Mouse (Mus musculus) hindbrain, embryonic 10.5 days (tissue): Measurements from ENCODE around the gene Prss12. TPM values are rescaled to one million over a fixed set of nuclear protein-coding genes. Genes with fewer than 3 reads are reported as not detected.
A peak's percentile ranks its signal among the peaks of the same experiment; 100 is the strongest.

ENCODE experiments used
- DNase-seq: peaks from one replicate; pipeline ENCODE4 v3.0.0-alpha.2; 2017; ENCODE audit warnings: low spot score
- H3K27ac ChIP-seq: fragments of 300-500 bp; sonication (generic); 2 replicates; pipeline ENCODE4 v1.5.1; 2016; ENCODE audit warnings: mild to moderate bottlenecking, moderate library complexity
- H3K27me3 ChIP-seq: fragments of 300-500 bp; sonication (generic); 2 replicates; pipeline ENCODE4 v1.6.1; 2016; ENCODE audit warnings: mild to moderate bottlenecking; ENCODE audit not compliant: poor library complexity, insufficient read depth, severe bottlenecking
- H3K36me3 ChIP-seq: fragments of 300-500 bp; sonication (generic); 2 replicates; pipeline ENCODE4 v1.6.1; 2016; ENCODE audit warnings: mild to moderate bottlenecking, moderate library complexity
- H3K4me1 ChIP-seq: fragments of 300-500 bp; sonication (generic); replicated peaks from 2 replicates; pipeline ENCODE4 v1.6.1; 2016; ENCODE audit warnings: mild to moderate bottlenecking
- H3K4me3 ChIP-seq: fragments of 300-500 bp; sonication (generic); 2 replicates; pipeline ENCODE4 v1.5.1; 2016; ENCODE audit warnings: mild to moderate bottlenecking, moderate library complexity
- H3K9me3 ChIP-seq: fragments of 300-500 bp; sonication (generic); 2 replicates; pipeline ENCODE4 v1.6.1; 2016; ENCODE audit warnings: mild to moderate bottlenecking, moderate library complexity
- WGBS: fragments of 180-500 bp; shearing (Covaris S2); methylation state at CpG from one replicate; pipeline ENCODE4 v1.1.7; 2016; 5-methylcytosine and 5-hydroxymethylcytosine counted together
- polyA plus RNA-seq: library from polyadenylated mRNA; unstranded; fragments of >200 nt; fragmentation: Nextera tagmentation; extraction: Ambion mirVana; gene quantifications from 2 replicates; pipeline ENCODE4 v1.2.1, GENCODE M21; 2016

The Prss12 gene
- polyA plus RNA-seq, 1 experiment from 2014 or later = 6.4 TPM

DNA sequence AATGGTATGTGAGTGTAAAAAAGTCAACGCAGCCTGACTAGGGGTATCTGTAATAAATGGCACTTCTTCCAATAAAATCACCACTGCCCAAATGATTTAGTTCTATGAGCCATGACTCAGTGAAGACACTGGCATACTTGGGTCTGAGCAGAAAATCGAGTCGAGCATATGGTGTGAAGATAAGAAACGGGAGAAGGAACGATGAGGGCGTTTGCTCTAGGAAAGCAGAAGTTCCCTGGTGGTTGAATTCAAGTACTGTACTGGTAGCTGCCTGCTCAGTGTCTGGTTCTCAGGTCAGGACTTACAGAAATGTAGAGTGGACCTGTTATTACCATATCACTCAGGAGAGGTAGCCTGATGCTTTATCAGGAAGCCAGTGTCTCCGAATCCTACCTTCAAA is 6.2 kb upstream of the Prss12 start:
- no peaks in the 10 kb centered on the region for H3K4me1 ChIP-seq
- H3K27me3 ChIP-seq = peaks cover 22% of the 10 kb centered on the region
- H3K36me3 ChIP-seq = no peaks in the 10 kb centered on the region
- H3K4me3 ChIP-seq = no peak overlapping the region
- no peak for DNase-seq
- no peaks in the 10 kb centered on the region for H3K9me3 ChIP-seq
- WGBS = 89% methylated on average over 7 of the region's 7 CpGs
- H3K27ac ChIP-seq = no peak overlapping the region

- Histone ChIP-seq H3K4me3 (no peak overlapping the region), H3K4me1 (peaks cover 23% of the 10 kb centered on the region), H3K27me3 (peaks cover 59% of the 10 kb centered on the region), H3K9me3 (no peaks in the 10 kb centered on the region), H3K36me3 (no peaks in the 10 kb centered on the region), H3K27ac (no peak overlapping the region)
- 84% methylated on average over 1 of the region's 1 CpGs for WGBS
- no peak for DNase-seq
Observed at GRCm38 (mm10) chr3:123444466-123444865, 2.2 kb upstream of the Prss12 start.

GRCm38 (mm10) chr3:123447538-123448059 is 886 bp downstream of the Prss12 start:
- WGBS = 9% methylated on average over 13 of the region's 13 CpGs
- peaks cover 28% of the 10 kb centered on the region for H3K4me1 ChIP-seq
- peak; percentile 47 for DNase-seq
- peak overlapping the region; percentile 83 for H3K4me3 ChIP-seq
- H3K9me3 ChIP-seq = no peaks in the 10 kb centered on the region
- peak overlapping the region; percentile 82 for H3K27ac ChIP-seq
- no peaks in the 10 kb centered on the region for H3K36me3 ChIP-seq
- H3K27me3 ChIP-seq = peaks cover 62% of the 10 kb centered on the region

- DNase-seq = peak; percentile 49
- Histone ChIP-seq H3K36me3 (no peaks in the 10 kb centered on the region), H3K4me3 (peak overlapping the region; percentile 83), H3K27me3 (peaks cover 62% of the 10 kb centered on the region), H3K9me3 (no peaks in the 10 kb centered on the region), H3K27ac (no peak overlapping the region), H3K4me1 (peaks cover 28% of the 10 kb centered on the region)
- 7% methylated on average over 10 of the region's 10 CpGs for WGBS
Observed at GRCm38 (mm10) chr3:123448096-123448495, 1.4 kb downstream of the Prss12 start.

- Histone ChIP-seq H3K9me3 (no peaks in the 10 kb centered on the region), H3K27me3 (peaks cover 43% of the 10 kb centered on the region), H3K36me3 (no peaks in the 10 kb centered on the region), H3K4me1 (peaks cover 28% of the 10 kb centered on the region), H3K4me3 (no peak overlapping the region), H3K27ac (no peak overlapping the region)
- no peak for DNase-seq
- 56% methylated on average over 6 of the region's 6 CpGs for WGBS
Observed at GRCm38 (mm10) chr3:123450107-123450506, 3.4 kb downstream of the Prss12 start.

GRCm38 (mm10) chr3:123452904-123453303 is 6.2 kb downstream of the Prss12 start:
- no peak for DNase-seq
- no peaks in the 10 kb centered on the region for H3K36me3 ChIP-seq
- H3K27ac ChIP-seq = no peak overlapping the region
- H3K9me3 ChIP-seq = no peaks in the 10 kb centered on the region
- H3K4me1 ChIP-seq = peaks cover 10% of the 10 kb centered on the region
- no peak overlapping the region for H3K4me3 ChIP-seq
- WGBS = 82% methylated on average over 6 of the region's 6 CpGs
- peaks cover 15% of the 10 kb centered on the region for H3K27me3 ChIP-seq

DNA sequence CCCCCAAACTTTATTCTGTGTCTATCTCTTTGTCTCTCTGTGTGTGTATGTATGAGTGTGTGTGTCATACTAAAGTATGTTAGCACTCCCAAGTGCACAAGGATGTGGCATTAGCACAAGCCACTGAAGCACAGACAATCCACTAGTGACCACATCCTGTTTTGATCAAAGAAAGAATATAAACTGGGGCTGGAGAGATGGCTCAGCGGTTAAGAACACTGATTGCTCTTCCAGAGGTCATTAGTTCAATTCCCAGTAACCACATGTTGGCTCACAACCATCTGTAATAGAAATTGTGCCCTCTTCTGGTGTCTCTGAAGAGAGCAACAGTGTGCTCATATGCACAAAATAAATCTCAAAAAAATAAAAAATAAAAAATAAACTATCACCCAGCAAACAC is 12.8 kb downstream of the Prss12 start:
- DNase-seq = no peak
- 68% methylated on average over 1 of the region's 1 CpGs for WGBS

GRCm38 (mm10) chr3:123460436-123460835 is 13.7 kb downstream of the Prss12 start:
- H3K36me3 ChIP-seq = no peaks in the 10 kb centered on the region
- no peaks in the 10 kb centered on the region for H3K4me1 ChIP-seq
- WGBS = 81% methylated on average over 1 of the region's 1 CpGs
- no peaks in the 10 kb centered on the region for H3K27me3 ChIP-seq
- no peak overlapping the region for H3K4me3 ChIP-seq
- no peaks in the 10 kb centered on the region for H3K9me3 ChIP-seq
- H3K27ac ChIP-seq = no peak overlapping the region
- DNase-seq = no peak

More for the DNA sequence above, 12.8 kb downstream of the Prss12 start:
- Histone ChIP-seq H3K36me3 (no peaks in the 10 kb centered on the region), H3K4me1 (no peaks in the 10 kb centered on the region), H3K27ac (no peak overlapping the region), H3K9me3 (no peaks in the 10 kb centered on the region), H3K4me3 (no peak overlapping the region), H3K27me3 (no peaks in the 10 kb centered on the region)

DNA sequence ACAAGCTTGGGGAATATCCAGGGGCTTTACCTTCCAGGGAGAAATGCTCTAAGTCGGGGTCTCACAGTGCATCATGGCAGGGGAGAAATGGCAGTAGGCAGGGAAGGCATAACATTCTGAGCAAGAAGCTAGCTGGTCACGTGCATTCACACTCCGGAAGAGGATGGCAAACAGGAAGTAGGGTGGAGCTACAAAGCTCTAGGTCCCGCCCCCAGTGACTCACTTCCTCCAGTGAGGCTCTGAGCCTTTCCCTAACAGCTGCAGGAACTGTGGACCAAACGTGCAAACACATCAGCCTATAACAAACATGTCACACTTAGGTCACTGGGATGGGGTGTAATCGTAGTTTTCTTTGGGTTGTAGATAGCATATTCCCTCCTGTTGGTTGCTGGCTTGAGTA is 15.6 kb downstream of the Prss12 start:
- Histone ChIP-seq H3K4me1 (no peaks in the 10 kb centered on the region), H3K27me3 (no peaks in the 10 kb centered on the region), H3K9me3 (no peaks in the 10 kb centered on the region), H3K27ac (no peak overlapping the region), H3K36me3 (no peaks in the 10 kb centered on the region), H3K4me3 (no peak overlapping the region)
- WGBS = 86% methylated on average over 6 of the region's 6 CpGs
- DNase-seq = no peak

DNA sequence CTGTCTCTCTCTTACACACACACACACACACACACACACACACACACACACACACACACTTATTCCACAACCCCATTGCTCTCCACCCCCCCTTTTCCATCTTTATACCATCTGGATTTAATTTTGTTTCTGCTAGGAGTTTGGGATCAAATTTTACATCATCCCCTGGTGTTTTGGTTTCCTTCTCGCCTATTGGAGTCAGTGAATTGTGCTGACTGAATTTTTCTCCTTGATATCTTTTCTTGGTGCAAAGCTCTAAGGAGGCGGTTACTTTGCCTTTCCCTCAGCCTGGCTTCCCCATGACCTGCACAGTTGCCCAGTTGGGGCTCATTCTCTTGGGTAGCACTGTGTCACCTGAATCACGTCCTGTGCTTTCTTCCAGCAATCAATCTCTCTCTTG is 30.1 kb downstream of the Prss12 start:
- H3K4me1 ChIP-seq = no peaks in the 10 kb centered on the region
- no peak overlapping the region for H3K27ac ChIP-seq
- no peaks in the 10 kb centered on the region for H3K9me3 ChIP-seq
- 64% methylated on average over 3 of the region's 3 CpGs for WGBS
- H3K4me3 ChIP-seq = no peak overlapping the region
- H3K27me3 ChIP-seq = no peaks in the 10 kb centered on the region
- no peak for DNase-seq
- H3K36me3 ChIP-seq = no peaks in the 10 kb centered on the region

DNA sequence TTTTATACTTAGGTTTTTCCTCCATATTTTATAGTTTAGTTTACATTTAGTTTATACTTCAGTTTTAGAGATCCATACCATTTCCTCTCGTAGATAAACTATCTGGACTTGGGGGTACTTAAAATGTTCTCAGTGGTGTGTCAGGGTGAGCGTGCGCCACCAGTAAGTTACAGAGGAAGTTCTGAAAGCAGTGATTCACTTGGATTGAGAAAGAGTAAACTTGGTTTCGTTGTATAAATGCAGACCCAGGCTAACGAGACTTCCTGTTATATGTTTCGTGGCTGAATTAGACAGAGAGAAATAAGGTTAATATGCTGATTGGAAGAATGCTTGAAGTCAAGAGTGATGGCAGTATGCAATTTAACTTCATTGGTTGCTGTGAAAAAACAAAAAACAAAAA is 34.6 kb downstream of the Prss12 start:
- WGBS = 90% methylated on average over 6 of the region's 6 CpGs
- no peaks in the 10 kb centered on the region for H3K9me3 ChIP-seq

DNA sequence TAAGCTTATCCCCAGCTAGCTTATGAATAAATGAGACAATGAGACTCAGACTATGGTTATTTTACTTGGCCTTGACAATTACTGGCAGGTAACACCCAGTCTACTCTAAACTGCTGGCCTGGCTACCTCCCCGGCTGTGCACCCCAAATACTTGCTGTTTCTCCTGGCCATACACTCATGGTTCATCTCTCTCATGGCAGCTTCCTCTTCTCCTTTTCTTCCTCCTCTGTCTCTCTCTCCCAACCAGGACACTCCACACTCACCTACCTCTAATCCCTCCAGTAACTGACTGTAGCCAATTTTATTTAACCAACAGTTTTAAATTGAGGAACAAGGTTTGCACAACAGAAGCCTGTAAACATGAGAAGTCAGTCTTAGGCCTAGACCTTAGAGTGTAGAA is 45.1 kb downstream of the Prss12 start:
- no peaks in the 10 kb centered on the region for H3K27me3 ChIP-seq
- no peaks in the 10 kb centered on the region for H3K4me1 ChIP-seq
- no peak overlapping the region for H3K4me3 ChIP-seq
- H3K36me3 ChIP-seq = no peaks in the 10 kb centered on the region
- H3K9me3 ChIP-seq = no peaks in the 10 kb centered on the region
- H3K27ac ChIP-seq = no peak overlapping the region
- DNase-seq = no peak
- 97% methylated on average over 1 of the region's 1 CpGs for WGBS

More for the DNA sequence above, 34.6 kb downstream of the Prss12 start:
- DNase-seq = no peak
- Histone ChIP-seq H3K27me3 (no peaks in the 10 kb centered on the region), H3K4me3 (no peak overlapping the region), H3K36me3 (no peaks in the 10 kb centered on the region), H3K27ac (no peak overlapping the region), H3K4me1 (no peaks in the 10 kb centered on the region)

DNA sequence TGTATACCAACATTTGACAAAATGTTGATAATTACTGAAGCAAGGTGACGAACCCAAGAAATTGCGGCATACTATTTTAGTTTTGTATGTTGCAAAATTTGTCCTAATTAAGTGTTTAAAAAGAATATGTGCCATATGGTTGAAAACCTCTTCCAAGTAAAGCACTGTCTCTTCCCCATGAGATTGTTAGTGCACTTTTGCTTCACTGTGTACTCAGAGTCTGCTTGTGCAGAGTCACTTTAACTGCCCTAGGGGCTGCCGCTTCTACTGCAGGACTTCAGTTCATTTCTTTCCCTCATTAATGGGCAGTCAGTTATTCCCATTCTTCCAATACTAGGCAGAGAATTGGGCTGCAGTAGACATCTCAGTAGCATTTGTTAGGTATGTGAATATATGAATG is 46.5 kb downstream of the Prss12 start:
- Histone ChIP-seq H3K4me3 (no peak overlapping the region), H3K4me1 (no peaks in the 10 kb centered on the region), H3K27me3 (no peaks in the 10 kb centered on the region), H3K27ac (no peak overlapping the region), H3K36me3 (no peaks in the 10 kb centered on the region), H3K9me3 (no peaks in the 10 kb centered on the region)
- 94% methylated on average over 3 of the region's 3 CpGs for WGBS
- DNase-seq = no peak

GRCm38 (mm10) chr3:123495088-123495487 is 48.4 kb downstream of the Prss12 start:
- H3K27ac ChIP-seq = no peak overlapping the region
- WGBS = 87% methylated on average over 6 of the region's 6 CpGs
- no peaks in the 10 kb centered on the region for H3K27me3 ChIP-seq
- no peaks in the 10 kb centered on the region for H3K4me1 ChIP-seq
- no peaks in the 10 kb centered on the region for H3K9me3 ChIP-seq
- no peak overlapping the region for H3K4me3 ChIP-seq
- H3K36me3 ChIP-seq = no peaks in the 10 kb centered on the region
- DNase-seq = no peak
